Mouse (Mus musculus): ENCODE measurements around the gene Tac1.
"Not testable (repeated sequence)": the region's sequence is repeated elsewhere in the genome, so short reads cannot be mapped to it uniquely, and the experiment has no call there.

The Tac1 gene

GRCm38 (mm10) chr6:7554829-7555391, at the start of gene Tac1:
Tac1 (plus strand) TSS chr6:7554879.
- peak; percentile 34 for DNase-seq (ENCODE audit: low spot score)

GRCm38 (mm10) chr6:7543511-7543910, 11.2 kb upstream of the Tac1 start:
- not testable (repeated sequence) for DNase-seq (ENCODE audit: low spot score)

GRCm38 (mm10) chr6:7555688-7556476, 1.2 kb downstream of the Tac1 start:
- peak; percentile 41 for DNase-seq (ENCODE audit: low spot score)

GRCm38 (mm10) chr6:7558164-7558563, 3.5 kb downstream of the Tac1 start:
- DNase-seq (ENCODE audit: low spot score): peak; percentile 63

- DNase-seq (ENCODE audit: low spot score): no peak
These were observed 7.8 kb downstream of the Tac1 start for GRCm38 (mm10) chr6:7562524-7562923.

- DNase-seq (ENCODE audit: low spot score): no peak
These were observed 9.9 kb downstream of the Tac1 start for GRCm38 (mm10) chr6:7564537-7564936.

GRCm38 (mm10) chr6:7571144-7571543, 16.5 kb downstream of the Tac1 start:
- no peak for DNase-seq (ENCODE audit: low spot score)

GRCm38 (mm10) chr6:7578031-7578430, 23.4 kb downstream of the Tac1 start:
- no peak for DNase-seq (ENCODE audit: low spot score)

GRCm38 (mm10) chr6:7594445-7594844, 39.8 kb downstream of the Tac1 start:
- no peak for DNase-seq (ENCODE audit: low spot score)

GRCm38 (mm10) chr6:7598416-7598815, 43.7 kb downstream of the Tac1 start:
- DNase-seq (ENCODE audit: low spot score): no peak

GRCm38 (mm10) chr6:7600228-7600627, 45.5 kb downstream of the Tac1 start:
- DNase-seq (ENCODE audit: low spot score): peak; percentile 52

GRCm38 (mm10) chr6:7601353-7602094, 46.8 kb downstream of the Tac1 start:
- DNase-seq (ENCODE audit: low spot score): no peak

GRCm38 (mm10) chr6:7613676-7614075, 59.0 kb downstream of the Tac1 start:
- not testable (repeated sequence) for DNase-seq (ENCODE audit: low spot score)
